Mouse (Mus musculus) embryo, embryonic 10.5 days (tissue): ENCODE results near the gene Slc26a5.

Source experiments
- DNase-seq: peaks from one replicate; pipeline ENCODE4 v3.0.0-alpha.2; 2015; ENCODE audit warnings: low spot score

Gene Slc26a5

DNA sequence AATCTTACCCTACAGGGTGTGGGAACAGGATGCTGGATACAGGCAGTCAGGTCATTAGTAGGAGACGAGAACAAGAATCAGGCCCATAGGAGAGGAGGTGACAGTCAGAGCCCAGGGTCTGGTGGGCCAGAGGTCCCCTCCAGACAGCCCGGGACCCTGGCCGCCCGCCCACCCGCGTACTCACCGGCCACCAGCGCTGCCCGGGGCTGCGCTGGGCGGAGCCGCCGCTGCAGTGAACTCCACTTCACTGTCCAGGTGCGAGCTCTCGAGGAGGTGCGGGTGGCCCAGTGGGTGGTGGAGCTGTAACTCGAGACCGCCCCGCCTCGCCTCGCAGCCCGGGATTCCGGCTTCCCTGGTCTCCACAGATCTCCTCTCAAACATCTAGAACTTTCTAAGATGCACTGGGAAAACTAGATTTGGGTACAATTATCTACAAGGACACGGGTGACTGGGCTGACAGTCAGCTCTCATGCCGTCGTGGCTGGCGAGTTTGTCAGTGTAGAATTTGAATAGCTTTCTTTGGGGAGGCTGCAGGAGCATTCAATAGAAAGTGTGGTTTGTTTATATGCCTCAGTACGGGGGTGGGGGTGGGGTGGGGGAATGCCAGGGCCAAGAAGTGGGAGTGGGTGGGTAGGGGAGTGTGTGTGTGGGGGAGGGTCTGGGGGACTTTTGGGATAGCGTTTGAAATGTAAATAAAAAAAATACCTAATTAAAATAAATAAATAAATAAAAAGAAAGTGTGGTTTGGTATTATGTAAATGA is at the start of gene Slc26a5:
TSS of gene Slc26a5 (minus strand) at position 259 of the 762 bp plus-strand sequence.
- DNase-seq = peak; percentile 41

DNA sequence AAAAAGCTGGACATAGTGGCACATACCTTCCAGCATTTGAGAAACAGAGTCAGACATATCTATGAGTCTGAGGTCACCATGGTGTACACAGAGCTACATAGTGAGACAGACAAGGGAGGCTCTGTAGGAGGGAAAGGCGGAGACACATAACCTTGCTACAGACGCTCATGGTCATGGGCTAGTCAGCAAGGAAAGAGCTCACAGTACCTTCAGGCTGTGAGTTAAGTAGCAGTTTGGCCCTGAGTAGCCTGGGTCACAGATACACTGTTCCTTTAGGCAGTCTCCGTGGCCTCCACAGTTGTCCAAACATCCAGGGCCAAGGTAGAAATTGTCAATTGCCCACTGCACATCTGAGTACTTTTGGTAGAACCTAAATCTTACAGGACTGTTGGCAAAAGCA is 49.4 kb upstream of the Slc26a5 start:
- DNase-seq = no peak

DNA sequence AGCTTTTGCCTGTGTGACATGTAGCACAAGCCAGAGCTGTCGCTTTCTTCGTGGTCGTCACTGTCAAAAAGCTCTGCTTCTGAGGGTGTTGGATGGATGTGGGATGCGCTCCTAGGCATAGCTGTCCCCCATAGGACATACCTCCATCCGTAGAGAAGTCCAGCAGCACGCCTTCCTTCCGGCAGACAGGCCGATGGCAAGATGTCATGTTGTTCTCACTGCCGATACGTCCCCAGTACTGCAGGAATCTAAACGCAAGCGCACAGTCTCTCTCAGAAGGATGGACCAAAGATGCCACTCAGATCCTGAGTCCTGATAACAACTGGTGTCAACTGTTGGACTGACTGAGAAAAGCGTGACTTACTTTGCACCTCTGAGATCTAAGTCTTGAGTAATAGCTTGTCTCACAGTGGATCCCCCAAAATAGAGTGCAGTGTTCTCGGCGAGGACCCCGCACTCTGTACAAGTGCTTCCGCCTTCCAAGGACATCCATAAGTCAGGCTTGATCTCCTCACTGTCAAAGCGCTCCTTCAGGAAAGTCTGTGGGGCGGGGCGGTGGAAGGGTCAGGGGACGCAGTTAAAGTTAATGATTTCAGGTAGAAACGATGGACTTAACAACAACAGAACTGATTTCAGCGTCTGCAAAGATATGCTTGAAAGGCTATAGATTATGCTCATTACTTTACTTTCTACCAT is 47.6 kb upstream of the Slc26a5 start:
- DNase-seq = no peak

DNA sequence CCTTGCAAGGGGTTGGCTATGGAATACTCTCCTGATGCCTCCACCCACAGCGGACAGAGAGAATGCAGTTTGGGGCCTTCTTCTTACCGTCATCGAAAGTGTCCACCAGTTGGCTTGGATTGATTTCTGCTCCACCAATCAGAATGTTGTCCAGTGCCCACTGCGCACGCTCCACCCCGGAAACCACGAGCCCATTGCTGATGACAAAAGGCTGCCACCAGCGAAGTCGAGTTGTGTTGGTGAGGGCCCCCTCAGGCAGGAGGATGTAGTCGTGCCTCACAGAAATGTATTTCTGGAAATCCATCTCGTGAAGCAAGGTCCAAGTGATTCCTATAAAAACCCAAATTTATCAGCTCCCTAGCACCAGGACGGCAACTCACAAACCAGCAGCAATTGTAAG is 45.3 kb upstream of the Slc26a5 start:
- DNase-seq = no peak

DNA sequence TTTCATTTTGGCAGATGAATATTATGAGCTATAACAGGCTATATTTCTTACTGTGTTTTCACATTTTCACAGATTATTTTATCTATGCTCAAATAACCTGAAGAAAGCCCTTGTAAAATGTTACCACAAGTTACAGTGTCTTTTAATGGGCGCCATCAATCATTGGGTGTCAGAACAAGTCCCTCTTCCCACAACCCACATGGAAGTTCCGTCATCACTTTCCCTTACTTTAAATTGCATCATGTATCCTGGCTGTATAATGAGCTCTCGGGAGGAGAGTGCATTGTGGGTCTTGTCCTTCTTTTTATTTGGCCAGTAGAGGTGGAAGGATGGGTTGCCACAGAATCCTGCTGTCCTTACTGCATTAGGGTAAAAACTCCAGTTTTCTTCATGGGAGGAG is 44.3 kb upstream of the Slc26a5 start:
- no peak for DNase-seq

DNA sequence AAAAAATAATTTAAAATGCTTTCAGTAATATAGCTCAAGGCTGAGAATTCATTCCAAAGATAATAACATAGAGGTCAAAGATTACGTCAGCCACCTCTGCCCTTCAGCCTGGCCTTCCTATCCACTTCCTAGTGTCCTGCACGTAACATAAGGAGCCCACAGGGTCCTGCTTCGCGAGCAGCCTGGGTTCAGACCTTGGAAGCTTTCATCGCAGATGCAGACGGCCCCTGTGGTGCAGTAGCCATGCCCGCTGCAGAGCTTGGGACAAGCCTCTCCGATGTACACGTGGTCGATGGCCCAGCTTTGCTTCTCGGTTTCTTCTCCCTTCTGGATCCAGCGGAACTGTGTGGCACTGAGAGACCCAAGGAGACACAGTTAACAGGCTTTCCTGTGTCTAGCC is 36.0 kb upstream of the Slc26a5 start:
- peak; percentile 12 for DNase-seq

DNA sequence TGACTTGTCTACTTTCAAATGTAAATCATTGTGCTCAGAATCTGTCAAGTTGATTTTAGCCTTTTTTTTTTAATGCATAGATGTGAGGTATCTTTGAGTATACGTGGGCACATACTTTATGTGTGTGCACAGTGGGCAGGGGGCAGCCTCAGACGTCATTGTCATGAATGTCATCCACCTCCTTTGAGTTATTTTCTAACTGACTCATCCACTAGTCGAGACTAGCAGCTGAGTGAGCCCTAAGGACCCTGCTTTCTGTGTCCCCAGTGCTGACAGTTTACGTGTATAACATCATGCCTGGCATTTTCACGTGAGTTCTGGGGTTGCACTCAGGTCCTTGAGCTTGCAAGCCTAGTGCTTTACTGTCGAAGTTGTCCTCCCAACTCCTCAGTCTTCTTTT is 35.5 kb upstream of the Slc26a5 start:
- no peak for DNase-seq

DNA sequence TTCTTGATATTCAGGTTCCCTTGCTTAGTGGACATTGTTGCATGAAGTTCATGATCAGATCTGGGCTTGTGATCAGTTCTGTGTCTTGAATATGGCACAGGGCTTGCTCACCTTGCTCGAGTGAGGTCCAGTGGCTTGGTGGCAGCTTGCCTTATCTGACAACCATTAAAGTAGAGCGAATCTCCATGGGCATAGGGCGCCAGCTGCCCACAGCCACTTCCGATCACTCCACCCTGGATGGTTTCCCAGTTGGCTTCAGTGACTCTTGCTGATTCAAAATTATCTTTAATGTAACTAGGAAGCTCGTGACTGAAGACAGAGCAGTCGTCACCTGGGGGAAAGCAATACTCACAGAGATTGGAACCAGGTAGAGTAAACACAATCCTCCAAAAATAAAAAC is 33.5 kb upstream of the Slc26a5 start:
- DNase-seq = no peak

DNA sequence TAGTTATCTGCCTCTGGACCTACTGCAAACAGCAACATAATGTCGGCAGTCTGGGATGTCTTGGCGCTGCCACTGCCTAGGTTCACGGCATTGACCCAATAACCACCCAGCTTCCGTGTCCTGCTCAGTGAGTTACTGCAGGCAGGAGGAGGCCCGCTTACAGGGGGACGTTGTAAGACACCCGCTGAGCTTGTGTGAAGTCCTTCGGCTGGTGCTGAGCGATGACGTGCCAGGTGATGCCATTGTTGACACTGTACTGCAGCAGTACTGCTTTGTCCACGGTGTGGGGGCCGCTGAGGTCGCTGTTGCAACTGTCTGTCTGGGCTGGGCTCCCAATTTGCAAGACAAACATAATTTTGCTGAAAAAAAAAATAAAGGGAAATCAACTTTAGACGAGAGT is 31.2 kb upstream of the Slc26a5 start:
- DNase-seq = no peak

DNA sequence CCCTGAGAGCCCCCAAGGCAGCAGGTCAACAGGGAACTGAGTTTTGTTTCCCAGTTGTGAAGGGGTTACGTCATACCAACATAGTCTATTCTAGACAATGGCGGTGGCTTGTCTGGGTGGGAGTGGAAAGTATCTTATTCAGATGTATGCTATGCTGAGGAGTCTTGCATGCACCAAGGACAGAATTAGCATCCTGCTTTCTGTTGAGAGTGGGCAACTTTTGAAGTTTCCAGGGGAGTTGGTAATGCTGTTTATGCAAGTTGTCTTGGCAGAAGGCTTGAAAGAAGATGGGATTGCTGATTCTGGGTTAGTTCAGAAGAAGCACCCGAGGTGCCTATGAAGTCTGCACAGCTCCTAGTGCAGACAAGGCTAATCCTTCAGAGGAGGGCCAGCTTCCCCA is 28.8 kb upstream of the Slc26a5 start:
- no peak for DNase-seq

DNA sequence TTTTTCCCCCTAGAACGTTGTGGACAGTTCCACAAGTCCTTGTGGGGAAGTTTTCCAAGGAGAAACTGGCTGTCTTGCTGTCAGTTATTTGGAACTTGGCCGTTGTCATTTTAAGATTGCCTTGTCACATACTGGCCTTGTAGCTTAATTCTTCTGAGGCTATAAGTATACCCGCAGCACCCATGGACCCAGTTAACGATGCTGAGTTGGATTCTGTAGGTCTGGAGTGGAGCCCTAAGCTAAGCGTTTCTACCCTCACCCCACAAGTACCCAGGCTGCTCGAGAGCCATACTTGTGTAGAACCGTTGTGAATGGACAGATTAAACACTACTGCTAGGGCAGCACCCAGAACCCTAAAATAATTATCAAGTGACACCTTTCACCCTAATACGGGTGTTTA is 1.3 kb upstream of the Slc26a5 start:
- DNase-seq = no peak

DNA sequence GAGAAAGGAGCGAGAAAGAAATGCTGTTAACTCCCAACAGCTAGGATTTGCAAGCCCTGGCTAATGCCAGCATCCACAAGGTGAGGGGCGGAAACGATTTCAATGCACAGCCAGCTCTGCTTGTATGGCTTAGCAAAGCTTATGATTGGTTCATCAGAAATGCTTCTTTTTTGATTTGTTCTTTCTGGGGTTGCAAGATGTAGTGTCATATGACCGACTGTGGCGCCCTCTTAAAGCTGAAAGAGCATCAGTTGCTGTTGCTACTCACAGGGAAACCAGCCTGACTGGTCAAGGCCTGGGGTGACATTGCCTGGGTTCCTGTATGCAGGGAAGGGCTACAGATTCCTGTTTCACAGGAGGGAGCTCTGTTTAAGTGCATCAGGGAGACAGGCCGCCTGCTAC is 908 bp upstream of the Slc26a5 start:
- peak; percentile 62 for DNase-seq

DNA sequence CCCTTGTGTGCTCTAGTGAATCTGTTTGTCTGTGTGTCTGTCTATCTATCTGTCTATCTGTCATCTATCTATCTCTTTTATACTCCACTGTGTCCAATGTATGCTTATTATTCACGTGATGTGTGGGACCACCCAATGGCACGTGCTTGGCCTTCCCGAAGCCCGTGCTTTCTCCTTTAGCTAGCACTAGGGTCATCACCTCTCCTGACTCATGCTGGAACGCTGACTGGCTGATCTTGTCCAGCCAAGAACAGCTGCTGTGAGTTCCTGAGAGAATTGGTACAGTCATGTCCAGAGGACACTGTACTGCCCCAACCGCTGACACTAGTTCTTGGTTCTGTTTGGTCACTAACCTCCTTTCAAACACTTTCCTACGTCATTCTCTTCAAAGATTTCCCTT is 6.8 kb downstream of the Slc26a5 start:
- DNase-seq = no peak

DNA sequence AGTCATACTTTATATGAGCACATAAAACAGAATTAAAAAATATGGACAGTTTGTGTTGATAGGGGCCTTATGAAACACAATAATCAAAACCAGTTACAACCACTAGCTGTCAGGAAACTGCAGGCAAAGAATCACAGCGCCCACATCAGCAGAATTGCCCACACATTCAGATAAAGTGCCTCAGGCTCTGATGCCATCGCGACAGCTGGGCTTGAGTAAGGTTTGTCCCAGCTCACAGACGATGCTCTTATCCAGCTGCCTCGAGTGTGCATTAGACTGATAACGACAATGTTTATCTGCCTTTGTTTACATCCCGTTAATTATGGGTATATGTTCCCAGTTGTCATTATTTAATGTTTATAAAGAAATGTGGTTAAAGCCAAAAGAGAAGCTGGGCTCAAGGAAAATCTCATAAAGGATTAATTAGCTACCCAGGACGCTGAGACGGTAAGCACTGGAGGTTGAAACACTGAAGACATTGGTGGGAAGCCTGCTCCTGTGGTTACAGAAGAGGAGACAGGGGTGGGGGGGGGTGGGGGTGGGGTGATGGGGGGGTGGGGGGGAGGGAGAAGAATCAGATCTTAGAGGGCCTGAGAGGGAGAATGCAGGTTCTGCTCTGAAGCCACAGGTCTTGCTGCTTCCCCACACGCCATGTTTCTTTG is 13.6 kb downstream of the Slc26a5 start:
- peak; percentile 15 for DNase-seq

DNA sequence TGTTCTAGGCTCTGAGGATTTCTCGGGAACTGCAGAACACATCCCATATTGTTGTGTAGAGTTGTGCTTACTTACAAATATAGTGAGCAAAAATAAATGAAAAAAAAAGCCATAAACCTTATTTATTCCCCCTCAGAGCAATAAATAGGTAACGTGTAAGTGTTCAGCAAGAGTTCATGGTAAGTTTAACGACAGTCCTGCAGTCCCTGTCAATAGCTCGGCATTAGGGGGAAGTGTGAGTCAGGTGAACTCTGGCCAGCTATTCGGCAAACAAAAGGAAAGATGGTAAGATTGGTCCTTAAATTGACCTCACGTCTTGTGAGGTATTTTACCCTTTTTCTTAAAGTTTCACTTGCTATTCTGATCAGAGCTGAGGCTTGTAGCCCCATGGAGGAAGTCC is 18.0 kb downstream of the Slc26a5 start:
- DNase-seq = no peak

DNA sequence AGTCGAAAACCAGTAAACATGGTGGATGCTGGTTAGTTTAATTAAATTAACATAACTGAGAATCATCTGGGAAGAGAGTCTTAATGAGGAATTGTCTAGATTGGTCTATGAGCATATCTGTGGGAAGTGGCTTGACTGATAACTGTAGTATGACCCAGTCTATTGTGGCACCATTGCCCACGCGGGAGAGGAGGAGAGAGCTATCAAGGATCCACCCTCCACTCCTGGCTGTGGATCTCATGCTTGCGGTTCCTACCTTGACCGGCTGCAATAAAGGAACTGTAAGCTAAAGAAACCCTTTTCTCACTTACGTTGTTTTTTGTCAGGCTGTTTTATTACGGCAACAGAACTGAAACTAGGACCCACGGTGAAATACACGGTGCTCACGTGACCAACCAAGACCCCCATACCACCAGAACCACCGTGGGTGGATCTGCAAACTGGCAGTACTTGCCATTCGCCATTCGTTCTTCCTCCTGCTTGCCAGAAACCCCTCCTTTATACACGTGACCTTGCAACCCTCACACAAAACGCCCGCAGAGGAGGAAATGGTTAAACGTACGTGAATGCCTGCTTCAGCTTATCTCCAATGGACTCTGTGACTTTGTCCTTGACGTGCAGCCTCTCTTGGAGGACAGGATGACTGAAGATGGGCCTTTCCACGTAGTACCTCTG is 18.7 kb downstream of the Slc26a5 start:
- no peak for DNase-seq

DNA sequence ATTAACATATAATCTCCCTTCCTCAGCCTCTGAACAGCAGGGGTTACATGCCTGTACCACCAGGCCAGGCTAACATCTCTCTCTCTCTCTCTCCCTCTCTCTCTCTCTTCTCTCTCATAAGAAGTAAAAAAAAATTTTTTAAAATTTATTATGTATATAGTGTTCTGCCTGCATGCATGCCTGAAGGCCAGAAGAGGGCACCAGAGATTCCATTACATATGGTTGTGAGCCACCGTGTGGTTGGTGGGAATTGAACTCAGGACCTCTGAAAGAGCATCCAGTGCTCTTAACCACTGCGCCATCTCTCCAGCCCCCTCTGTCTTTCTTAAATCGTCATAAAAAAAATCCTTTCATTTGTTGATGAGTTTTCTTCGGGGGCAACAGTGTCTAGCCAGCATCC is 20.7 kb downstream of the Slc26a5 start:
- DNase-seq = peak; percentile 21

DNA sequence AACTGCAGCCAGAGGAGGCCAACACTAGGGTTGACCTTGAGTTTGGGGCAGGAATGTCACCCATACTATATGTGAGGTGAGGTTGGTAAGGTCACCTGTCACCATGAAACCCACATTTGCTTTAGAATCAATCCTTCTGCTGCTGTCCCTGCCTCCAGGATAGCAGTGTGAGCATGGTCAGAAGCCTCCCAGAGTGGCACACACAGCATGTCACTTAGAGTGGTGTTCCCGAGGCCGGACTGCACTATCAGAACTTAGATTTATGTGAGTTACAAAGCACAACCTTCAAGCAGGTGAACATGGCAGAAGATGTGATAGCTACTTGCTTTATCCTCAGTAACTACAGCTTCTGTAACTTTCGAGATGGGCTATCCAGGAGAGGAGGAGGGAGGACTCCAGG is 33.6 kb downstream of the Slc26a5 start:
- no peak for DNase-seq

DNA sequence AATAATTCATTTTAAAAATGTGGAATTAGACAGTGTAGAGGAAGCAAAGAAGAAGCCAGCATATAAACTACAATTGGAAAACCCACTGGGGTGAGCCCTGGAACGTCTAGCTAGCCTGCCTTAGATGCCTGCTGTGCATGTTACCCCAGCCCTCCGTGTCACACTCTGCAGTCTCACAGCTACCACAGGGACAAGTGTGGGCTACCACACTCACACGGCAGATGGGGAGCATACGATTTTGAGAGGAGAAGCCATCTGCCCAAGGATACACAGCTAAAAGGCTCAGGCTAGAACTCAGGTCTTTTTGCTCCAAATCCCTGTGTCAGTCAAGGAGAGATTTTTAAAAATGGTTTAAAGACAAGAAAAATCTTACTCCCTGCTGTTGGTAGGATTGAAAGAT is 36.5 kb downstream of the Slc26a5 start:
- DNase-seq = no peak

DNA sequence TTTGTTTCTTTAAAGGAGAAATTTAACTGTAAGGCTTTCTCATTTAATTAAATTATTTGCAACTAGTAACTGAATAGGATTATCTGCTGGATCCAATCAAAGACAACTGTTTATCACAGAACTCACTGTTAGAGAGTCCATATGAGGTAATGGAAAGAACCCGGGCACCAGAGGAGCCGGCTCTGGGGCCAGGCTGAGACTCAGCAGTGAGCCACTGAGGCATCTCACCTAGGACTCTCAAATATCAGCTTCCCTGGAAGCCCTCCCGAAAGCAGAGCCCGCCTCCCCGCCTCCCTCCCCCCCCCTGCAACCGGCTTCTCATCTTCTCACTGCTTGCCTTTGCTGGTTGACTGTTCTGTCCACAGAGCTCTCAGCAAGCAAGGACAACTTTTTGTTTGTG is 37.8 kb downstream of the Slc26a5 start:
- no peak for DNase-seq

DNA sequence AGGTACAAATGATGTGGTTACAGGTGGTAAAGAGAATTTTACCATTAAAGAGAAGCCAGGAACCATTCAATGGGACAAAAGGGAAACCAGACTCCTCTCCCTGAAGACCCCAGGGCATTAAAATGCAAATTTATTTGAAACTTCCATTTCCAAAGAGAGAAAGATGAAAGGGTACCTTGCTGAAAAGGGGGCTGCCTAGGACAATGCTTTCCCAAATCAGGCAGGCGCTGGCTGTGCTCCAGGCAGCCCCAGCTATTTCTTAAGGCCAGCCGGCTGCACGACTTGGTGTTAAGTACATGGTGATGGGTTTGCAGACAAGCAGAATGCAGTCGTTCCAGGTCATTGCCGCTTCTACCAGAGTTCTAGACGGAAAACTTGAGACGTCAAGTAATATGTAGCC is 39.0 kb downstream of the Slc26a5 start:
- no peak for DNase-seq

DNA sequence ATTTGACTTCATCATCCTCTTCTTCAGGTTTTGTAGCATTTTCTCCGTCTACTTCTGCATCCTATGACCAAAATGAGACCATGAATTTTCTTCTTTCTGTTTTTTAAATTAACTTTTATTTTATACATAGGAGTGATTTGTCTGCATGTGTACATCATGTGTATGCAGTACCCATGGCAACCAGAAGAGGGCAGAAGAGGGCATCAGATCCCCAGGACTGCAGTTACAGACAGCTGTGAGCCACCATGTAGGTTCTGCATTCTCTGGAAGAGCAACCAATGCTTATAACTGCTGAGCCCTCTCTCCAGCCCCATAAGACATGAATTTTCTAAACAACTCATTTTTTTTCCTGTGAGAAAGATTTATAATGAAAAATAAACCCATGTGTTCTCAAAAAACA is 51.4 kb downstream of the Slc26a5 start:
- peak; percentile 60 for DNase-seq

DNA sequence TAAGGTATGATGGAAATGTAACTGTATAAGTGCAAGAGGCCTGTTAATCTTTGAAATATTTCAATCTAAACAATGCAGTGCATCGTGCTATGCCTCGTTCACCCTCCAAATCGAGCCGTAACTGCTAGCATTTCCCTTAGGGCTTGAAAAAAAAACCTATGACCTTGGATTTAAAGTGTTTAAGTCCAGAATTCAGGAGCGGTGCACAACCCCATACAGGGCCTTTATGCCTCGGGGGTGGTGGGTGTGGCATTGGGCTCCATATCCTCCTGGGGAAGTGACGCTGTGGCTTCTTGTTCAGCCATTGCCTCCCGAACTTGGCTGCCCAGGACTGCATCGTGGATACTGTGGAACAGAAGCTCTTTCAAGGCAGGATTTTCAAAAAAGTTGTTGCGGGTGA is 54.5 kb downstream of the Slc26a5 start:
- DNase-seq = no peak
